Mouse (Mus musculus): ENCODE measurements around the gene Gsta1.
"Not testable (repeated sequence)": the region's sequence is repeated elsewhere in the genome, so short reads cannot be mapped to it uniquely, and the experiment has no call there.

GRCm38 (mm10) chr9:78182474-78182873 lies 48.0 kb upstream of the Gsta1 start, which contains the start of gene Gsta4:
- not testable (repeated sequence) for TF ChIP-seq CTCF, POLR2A (IDR thresholded peaks at IDR 0.05; ENCODE audit: insufficient read depth, low read depth, low read length)
